Mouse (Mus musculus) brain, embryonic 14.5 days (tissue): Measurements from ENCODE around the gene Mmp23. TPM values are rescaled to one million over a fixed set of nuclear protein-coding genes. Genes with fewer than 3 reads are reported as not detected.

Source experiments
- DNase-seq: peaks from one replicate; pipeline ENCODE4 v3.0.0-alpha.2; 2011; ENCODE audit warnings: low read depth
- CTCF ChIP-seq: fragments of 200-500 bp; IDR thresholded peaks from 2 replicates; pipeline ENCODE4 v1.5.1; 2012; ENCODE audit warnings: inconsistent platforms, mild to moderate bottlenecking, moderate library complexity, borderline replicate concordance; ENCODE audit not compliant: insufficient read depth, insufficient read length; ENCODE audit errors: extremely low read depth
- POLR2A ChIP-seq: fragments of 200-500 bp; IDR thresholded peaks from 2 replicates; pipeline ENCODE4 v1.6.1; 2012; ENCODE audit warnings: mild to moderate bottlenecking, inconsistent platforms, borderline replicate concordance; ENCODE audit not compliant: poor library complexity, insufficient read depth, insufficient read length, severe bottlenecking; ENCODE audit errors: extremely low read depth
- polyA plus RNA-seq: library from polyadenylated mRNA; depleted of rRNA; stranded (reverse); fragments of >200 nt; gene quantifications from 2 replicates; pipeline ENCODE4 v1.2.3, GENCODE M21; 2012; rRNA removed

The Mmp23 gene
- polyA plus RNA-seq, 1 experiment: 9.8 TPM

DNA sequence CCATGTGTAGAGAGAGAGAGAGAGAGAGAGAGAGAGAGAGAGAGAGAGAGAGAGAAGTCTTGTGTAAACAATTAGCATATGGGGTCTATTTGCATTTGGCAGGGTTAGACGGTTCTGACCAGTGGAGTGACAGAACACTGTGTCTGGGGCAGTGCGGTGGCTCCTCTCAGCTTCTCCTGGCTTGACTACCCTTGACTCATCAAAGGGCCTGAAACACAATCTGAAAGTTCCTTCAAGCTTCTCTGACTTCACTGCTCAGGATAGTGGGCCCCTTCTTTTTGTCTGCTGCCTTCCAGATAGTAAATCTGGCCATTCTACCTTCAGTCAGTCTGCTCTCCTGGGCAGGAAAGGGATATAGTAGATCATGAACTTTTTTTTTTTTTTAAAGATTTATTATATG, 46.4 kb downstream of the Mmp23 start:
- DNase-seq: no peak
- TF ChIP-seq CTCF: no peak
- no peak for TF ChIP-seq POLR2A

DNA sequence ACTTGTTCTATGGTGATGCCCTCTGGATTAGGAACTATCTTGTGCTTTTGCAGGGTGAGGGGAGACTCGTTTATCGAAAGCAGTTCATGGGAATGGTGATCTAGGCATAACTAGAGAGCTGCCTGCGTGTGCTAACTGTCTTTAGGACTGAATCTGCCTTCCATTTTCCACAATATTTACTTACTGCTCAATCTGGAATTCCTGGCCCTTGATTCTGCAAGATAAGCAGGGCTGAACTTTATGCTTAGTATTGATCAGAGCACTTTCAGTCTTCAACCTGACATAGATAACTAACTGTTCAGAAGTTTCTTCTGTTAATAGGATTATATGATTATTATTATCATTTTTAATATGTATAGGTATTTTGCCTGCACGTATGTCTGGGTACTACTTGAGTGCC, 48.1 kb downstream of the Mmp23 start:
- DNase-seq: no peak
- TF ChIP-seq CTCF: no peak
- TF ChIP-seq POLR2A: no peak

DNA sequence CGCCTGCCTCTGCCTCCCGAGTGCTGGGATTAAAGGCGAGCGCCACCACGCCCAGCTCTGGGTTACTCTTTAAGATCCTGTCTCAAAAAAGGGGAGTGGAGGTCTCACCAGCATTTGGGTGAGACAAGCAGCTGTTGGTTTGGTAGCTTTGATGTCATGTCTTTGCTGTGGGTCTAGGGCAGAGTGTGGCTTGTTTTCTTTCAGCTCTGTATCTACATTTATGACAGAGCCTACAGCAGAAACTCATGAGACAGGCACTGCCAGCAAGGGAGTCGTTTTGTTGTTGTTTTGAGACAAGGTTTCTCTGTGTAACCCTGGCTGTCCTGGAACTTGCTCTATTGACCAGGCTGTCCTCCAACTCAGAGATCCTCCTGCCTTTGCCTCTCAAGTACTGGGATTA, 49.4 kb downstream of the Mmp23 start:
- DNase-seq: no peak
- TF ChIP-seq POLR2A: no peak
- TF ChIP-seq CTCF: no peak

DNA sequence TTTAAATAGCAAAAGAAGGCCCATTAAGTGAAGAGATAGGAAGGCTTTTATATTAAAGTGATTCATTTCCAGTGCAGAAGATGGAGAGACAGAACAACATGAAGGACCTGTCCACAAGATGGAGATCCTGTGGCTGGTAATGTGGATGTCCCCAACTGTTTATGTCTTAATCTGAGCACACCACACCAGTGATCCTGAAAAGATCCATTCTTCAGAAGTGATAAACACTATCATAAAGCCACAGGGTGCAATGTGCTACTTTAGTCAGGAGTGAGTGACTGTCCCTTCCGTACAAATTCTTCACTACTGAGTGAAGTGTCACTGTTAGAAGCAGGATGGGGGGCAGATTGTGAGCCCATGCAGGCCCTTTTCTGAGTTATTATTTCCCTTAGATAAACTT, 50.4 kb downstream of the Mmp23 start:
- TF ChIP-seq POLR2A (no peak), CTCF (no peak)
- no peak for DNase-seq

DNA sequence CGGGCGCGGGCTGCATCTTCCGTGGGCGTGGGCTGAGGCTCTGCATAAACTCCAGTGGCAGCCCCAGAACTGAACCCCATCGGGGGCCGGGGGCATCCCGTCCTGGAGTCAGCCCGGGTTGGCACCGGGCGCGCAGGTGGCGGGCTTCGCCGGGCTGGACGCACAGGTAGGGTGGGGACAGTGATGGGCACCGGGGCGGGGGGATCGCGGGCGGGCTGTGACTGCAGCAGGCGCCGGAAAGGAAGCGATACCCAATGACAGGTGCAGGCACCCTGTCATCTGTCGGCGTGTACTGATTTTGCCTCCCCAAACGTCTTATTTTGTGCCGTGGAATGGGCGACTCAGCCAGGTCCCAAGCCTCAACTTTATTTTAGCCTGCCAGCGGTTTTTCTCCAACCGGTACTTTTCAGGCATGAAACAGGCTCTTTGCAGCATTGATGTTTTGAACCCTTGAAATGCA, 51.2 kb downstream of the Mmp23 start:
- TF ChIP-seq CTCF (no peak), POLR2A (no peak)
- DNase-seq: no peak

DNA sequence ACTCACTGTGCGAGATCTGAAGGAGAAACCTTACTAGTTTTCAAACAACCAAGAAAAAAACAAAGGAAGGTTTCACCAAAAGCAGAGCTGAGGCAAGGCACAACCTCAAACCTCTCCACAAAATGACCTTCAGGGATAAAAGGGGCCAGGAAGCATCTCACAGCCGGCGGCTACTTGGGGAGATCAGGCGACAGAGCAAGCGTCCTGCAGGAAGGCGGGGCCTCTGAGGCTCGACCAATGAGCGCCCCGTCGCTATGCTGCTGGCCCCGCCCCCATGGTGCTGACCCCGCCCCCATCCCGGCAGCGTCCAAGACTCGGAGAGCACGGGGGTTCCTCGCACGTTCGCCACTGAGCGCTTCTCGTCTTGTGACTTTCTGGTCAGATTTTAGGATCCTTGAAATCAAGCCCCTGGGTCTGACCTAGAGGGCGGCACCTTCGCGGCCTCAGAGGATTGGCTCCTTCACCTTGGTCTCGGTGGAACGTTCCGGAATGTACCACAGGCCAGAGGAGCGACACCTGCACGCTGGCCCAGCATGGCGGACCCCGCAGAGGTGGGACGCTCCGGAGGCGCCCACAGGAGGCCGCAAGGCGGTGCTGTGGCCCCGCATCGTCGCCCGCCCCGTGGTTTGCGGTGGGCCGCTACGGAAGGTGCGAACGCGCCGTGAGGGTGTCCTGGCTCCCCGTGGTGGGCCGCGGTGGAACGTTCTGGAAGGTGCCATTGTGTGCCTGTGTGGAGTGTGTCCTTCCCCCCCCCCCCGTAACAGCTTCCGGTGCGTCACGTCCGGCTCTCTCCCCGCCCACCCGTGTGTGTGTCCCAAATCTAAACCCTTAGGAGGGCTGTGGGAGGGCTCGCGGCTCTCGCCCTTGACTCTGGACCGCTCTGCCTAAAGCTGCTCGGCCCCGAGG, 51.8 kb downstream of the Mmp23 start, which contains the start of gene Slc35e2:
TSS of gene Slc35e2 (plus strand) at position 326 of the 906 bp plus-strand sequence.
- TF ChIP-seq POLR2A: peak; percentile 76
- TF ChIP-seq CTCF: no peak
- peak; percentile 98 for DNase-seq

Other genes with a start within 250 kb of the Mmp23 start
- 4.3 and 5.1 TPM in 2 replicates for gene Cfap74, start 244.2 kb downstream of the Mmp23 start, polyA plus RNA-seq
- gene Tmem52, start 184.3 kb downstream of the Mmp23 start, polyA plus RNA-seq: 0.23 and 0.39 TPM in 2 replicates
- gene Gnb1, start 162.0 kb downstream of the Mmp23 start, polyA plus RNA-seq: 1,050 and 1,071 TPM in 2 replicates
- 86.2 and 100 TPM in 2 replicates for gene Nadk, start 91.0 kb downstream of the Mmp23 start, polyA plus RNA-seq
- 15.0 and 21.8 TPM in 2 replicates for gene Slc35e2, start 52.0 kb downstream of the Mmp23 start, polyA plus RNA-seq
- gene Cdk11b, start 28.5 kb downstream of the Mmp23 start, polyA plus RNA-seq: 32.8 and 52.2 TPM in 2 replicates
- not detected in 2 replicates for gene Gm10563, start 8.0 kb downstream of the Mmp23 start, polyA plus RNA-seq
- 94.1 and 114 TPM in 2 replicates for gene Mib2, start 15.8 kb upstream of the Mmp23 start, polyA plus RNA-seq
- 27.0 and 30.3 TPM in 2 replicates for gene Fndc10, start 41.0 kb upstream of the Mmp23 start, polyA plus RNA-seq
- gene Ssu72, start 51.4 kb upstream of the Mmp23 start, polyA plus RNA-seq: 117 and 133 TPM in 2 replicates
- gene Tmem240, start 81.4 kb upstream of the Mmp23 start, polyA plus RNA-seq: 31.1 and 31.4 TPM in 2 replicates
- 103 and 120 TPM in 2 replicates for gene Atad3a, start 107.7 kb upstream of the Mmp23 start, polyA plus RNA-seq
- gene Vwa1, start 121.3 kb upstream of the Mmp23 start, polyA plus RNA-seq: 22.0 and 25.3 TPM in 2 replicates
- gene Tmem88b, start 132.5 kb upstream of the Mmp23 start, polyA plus RNA-seq: 1.4 and 1.5 TPM in 2 replicates
- not detected in 2 replicates for gene Ankrd65, start 137.1 kb upstream of the Mmp23 start, polyA plus RNA-seq
- gene Mrpl20, start 149.5 kb upstream of the Mmp23 start, polyA plus RNA-seq: 94.1 and 117 TPM in 2 replicates
- 161 and 223 TPM in 2 replicates for gene Ccnl2, start 159.1 kb upstream of the Mmp23 start, polyA plus RNA-seq
- 100 and 128 TPM in 2 replicates for gene Aurkaip1, start 177.9 kb upstream of the Mmp23 start, polyA plus RNA-seq
- 39.9 and 42.2 TPM in 2 replicates for gene Mxra8, start 186.3 kb upstream of the Mmp23 start, polyA plus RNA-seq
- gene Dvl1, start 194.0 kb upstream of the Mmp23 start, polyA plus RNA-seq: 139 and 184 TPM in 2 replicates
- gene Tas1r3, start 210.0 kb upstream of the Mmp23 start, polyA plus RNA-seq: 0.77 and 0.83 TPM in 2 replicates
- gene Cptp, start 216.1 kb upstream of the Mmp23 start, polyA plus RNA-seq: 29.0 and 30.0 TPM in 2 replicates
- gene Ints11, start 216.2 kb upstream of the Mmp23 start, polyA plus RNA-seq: 69.1 and 96.2 TPM in 2 replicates
- 75.1 and 115 TPM in 2 replicates for gene Pusl1, start 238.4 kb upstream of the Mmp23 start, polyA plus RNA-seq
- 128 and 130 TPM in 2 replicates for gene Acap3, start 238.4 kb upstream of the Mmp23 start, polyA plus RNA-seq